Mouse (Mus musculus) stomach, adult 2 months (tissue): ENCODE results near the gene Bcl10. TPM values are rescaled to one million over a fixed set of nuclear protein-coding genes. Genes with fewer than 3 reads are reported as not detected.

ENCODE experiments used
- polyA plus RNA-seq: library from polyadenylated mRNA; depleted of rRNA; stranded (reverse); fragments of >200 nt; gene quantifications from 2 replicates; pipeline ENCODE4 v1.2.3, GENCODE M21; 2012; rRNA removed

Gene Bcl10
- polyA plus RNA-seq: 2.9 and 3.4 TPM in 2 replicates

DNA sequence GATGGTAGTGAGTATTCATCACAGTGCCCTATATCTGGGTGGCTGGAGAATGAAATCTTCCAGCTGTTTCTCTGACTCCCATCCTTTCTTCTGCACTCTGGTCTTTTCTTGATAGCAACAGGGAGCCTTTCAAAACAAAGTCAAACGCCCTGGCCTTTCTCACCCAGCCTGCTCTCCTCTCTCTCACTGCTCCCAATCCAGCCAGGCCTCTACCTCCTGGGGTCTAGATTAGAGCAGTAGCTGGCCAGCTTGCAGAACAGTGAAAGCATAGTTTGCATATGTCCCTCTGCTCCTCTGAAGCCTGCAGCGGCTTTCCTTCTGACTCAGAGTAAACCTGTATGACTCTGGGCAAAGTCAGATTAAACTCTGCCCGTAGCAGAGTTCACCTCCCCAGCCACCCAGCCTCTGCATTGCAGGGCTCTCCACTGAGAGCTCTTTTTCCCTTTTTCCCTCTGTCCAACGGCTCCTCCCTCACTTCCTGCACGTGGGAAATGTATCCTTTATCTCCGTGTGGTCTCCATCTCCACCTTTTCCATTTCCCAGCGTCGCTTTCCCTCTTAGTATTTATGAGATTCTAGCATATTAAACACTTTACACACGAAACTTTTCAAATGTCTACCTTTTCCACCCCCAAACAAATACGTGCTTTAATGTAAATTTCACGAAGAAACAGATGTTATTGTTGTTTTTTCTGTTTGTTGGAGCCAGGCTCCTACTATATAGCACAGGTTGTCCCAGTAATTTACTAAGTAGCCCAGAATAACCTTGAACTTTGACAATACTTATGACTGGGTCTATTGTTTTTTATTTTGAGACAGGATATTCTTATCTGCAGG lies at the start of gene Bcl10:
Bcl10 (plus strand) TSS at position 786 of the 836 bp plus-strand sequence.

DNA sequence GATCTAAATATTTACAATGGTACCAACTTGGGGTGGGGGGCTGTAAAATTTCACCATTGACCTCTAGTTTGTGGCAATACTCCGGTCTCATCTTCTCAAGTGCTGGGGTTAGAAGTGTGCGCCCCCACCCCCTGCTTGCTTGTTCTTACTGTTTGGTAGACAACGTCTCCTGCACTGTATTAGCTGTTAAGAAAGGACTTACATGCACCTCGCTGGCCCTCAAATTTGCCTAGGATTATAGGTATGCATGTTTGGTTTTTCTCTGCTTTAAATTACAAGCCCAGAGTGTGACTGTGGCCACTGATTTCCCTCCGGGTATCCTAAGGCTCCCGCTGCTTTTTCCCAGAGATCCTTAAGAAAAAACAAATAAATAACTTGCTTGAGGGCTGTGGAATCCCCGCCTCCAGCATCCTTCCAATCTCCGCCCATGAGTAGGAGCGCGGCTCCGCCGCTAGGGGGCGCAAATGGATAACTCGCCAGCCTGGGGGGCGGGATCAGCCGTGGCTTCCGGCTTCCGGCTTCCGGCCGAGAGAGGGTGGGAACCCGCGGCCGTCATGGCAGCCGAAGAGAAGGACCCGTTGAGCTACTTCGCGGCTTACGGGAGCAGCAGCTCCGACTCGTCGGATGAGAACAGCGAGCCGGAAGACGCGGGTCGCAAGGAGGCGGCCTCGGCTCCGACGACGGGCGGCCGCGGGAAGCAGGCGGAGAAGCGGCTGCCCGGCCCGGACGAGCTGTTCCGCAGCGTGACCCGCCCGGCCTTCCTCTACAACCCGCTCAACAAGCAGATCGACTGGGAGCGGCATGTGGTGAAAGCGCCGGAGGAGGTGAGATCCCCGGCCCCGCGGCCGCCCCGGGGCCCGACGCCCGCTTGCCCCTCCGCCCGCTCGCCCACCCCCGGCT lies 15.2 kb downstream of the Bcl10 start, which contains the start of gene 2410004B18Rik:
2410004B18Rik (plus strand) TSS at position 510 of the 900 bp plus-strand sequence.

Other genes with a start within 250 kb of the Bcl10 start
- 0.23 and 0.99 TPM in 2 replicates for gene Ddah1, start 164.1 kb upstream of the Bcl10 start, polyA plus RNA-seq
- gene 2410004B18Rik, start 15.2 kb downstream of the Bcl10 start, polyA plus RNA-seq: 3.5 and 6.9 TPM in 2 replicates
- gene Syde2, start 65.1 kb downstream of the Bcl10 start, polyA plus RNA-seq: 1.5 and 2.3 TPM in 2 replicates
- gene Wdr63, start 185.3 kb downstream of the Bcl10 start, polyA plus RNA-seq: 0.10 TPM in 1 of 2 replicates, not detected in the other
- gene Mcoln3, start 194.6 kb downstream of the Bcl10 start, polyA plus RNA-seq: not detected in 2 replicates
- 0.35 and 0.37 TPM in 2 replicates for gene Mcoln2, start 227.0 kb downstream of the Bcl10 start, polyA plus RNA-seq